Mouse (Mus musculus): ENCODE data around the gene Mast1.

Mast1 gene

DNA sequence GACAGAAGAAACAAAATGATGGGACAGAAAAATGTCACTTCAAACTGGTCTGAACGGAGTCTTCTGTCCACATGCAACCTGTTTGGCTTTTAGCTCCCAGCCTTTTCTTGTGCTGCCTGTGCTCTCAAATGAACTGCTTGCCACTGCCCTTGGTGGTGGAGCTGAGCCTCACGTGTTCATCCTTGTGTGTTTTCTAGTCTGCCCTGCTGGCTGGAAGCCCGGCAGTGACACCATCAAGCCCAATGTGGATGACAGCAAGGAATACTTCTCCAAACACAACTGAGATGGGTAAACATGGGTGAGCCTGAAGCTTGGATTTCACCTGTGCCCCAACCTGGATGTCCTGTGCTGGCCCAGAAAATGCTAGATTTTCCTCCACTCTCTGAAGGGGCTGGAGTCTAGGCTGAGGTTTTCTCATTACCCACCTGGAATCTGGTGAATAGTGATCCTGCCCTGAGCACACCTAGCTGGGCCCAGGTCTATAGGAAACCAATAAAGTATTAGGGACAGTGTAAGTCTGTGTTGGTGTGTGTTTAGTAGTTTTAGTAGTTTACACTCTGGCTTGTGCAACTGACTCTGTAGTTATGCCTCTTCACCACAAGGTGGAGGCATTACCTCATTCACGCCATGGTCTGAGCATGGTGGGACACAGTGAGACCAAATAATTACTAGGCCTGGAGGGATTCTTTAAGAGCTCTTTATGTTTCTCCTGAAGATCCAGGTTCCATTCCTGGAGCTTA is 36.8 kb upstream of the Mast1 start:
- peak; percentile 55 for DNase-seq (ENCODE audit: extremely low read depth, low read depth)

DNA sequence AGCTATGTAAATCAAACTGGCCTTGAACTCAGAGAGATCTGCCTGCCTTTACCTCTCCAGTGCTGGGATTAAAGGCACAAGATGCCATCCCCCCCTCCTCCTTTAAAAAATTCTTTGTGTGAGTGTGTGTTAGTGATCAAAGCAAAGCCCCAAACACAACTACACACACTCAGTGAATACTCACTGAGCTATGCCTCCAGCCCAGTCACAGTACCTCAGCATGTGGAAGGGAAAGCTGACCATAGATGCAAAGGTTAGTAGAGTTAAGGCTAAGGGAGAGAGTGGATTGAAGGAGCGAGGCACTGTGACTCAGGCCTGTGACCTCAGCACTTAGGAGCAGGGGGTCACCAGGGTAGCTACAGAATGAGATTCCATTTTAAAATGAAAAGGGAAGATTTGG is 35.9 kb upstream of the Mast1 start:
- DNase-seq (ENCODE audit: extremely low read depth, low read depth), result no peak

DNA sequence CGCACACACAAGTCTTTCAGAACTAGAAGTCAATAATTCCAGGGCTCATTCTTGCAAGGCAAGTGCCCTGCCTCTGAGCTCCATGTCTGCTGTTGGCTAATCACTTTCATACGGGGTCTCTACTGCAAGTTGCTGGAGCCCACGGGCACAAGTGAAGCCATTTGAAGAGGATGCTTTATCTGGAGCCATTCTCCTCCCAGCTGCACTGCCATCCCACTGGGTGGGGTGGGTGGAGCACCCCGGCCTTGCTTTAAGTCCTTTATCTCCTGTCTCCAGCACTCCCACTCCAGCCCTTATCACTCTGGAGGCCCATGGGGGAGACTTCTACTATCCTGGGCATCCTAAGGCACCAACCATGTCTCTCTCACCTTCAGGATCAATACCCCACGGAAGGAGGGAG is 33.8 kb upstream of the Mast1 start:
- DNase-seq (ENCODE audit: extremely low read depth, low read depth), result peak; percentile 95

- DNase-seq (ENCODE audit: extremely low read depth, low read depth), result no peak
Observed at GRCm38 (mm10) chr8:84970135-84970790, 33.1 kb upstream of the Mast1 start.

DNA sequence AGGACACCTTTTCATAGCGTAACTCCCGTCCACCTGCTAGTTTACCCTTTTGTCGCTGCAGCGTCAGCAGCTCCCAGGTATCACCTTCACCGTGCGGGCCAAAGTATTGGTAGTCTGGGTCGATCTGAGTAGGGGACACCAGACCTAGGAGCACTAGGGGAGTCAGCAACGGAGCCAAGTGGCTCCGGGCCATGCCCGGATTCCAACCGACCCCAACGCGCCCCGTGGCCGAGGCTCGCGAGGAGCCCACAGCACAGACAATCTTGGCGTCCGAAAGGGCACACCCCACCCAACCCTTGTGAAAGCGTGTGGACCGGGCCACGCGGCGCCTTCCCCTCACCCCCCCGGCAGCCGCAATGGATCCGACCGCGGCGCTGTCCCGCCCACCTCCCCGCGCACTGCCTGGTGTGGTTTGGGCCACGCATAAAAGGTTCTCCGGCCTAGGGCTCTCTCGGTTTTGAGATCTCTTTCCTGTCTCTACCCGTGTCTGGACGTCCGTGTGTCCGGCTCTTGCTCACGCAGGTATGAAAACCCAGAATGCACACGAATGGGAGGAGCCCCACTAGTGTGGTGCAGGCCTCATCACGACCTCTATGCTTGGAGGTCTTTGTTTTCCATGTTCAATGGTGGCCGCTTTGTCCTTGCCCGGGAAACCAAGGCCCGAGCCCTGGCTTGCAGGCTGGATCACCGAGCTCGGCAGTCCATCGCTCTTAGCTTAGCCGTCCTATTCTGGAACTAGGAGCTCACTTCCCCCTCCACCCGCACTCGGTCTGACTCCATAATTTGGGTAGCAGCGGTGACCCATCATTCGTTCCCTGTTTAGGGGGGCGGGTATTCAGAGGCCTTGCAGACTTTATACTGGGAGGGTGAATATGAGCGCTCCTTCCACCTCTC is 32.3 kb upstream of the Mast1 start, which contains the start of the genes Gm49661, Prdx2 and Rnaseh2a:
Gm49661 (minus strand) TSS at position 193 of the 894 bp plus-strand sequence.
Prdx2 (plus strand) TSS at position 347 of the 894 bp plus-strand sequence.
Rnaseh2a (minus strand) TSS at position 527 of the 894 bp plus-strand sequence.
- no peak for DNase-seq (ENCODE audit: extremely low read depth, low read depth)

DNA sequence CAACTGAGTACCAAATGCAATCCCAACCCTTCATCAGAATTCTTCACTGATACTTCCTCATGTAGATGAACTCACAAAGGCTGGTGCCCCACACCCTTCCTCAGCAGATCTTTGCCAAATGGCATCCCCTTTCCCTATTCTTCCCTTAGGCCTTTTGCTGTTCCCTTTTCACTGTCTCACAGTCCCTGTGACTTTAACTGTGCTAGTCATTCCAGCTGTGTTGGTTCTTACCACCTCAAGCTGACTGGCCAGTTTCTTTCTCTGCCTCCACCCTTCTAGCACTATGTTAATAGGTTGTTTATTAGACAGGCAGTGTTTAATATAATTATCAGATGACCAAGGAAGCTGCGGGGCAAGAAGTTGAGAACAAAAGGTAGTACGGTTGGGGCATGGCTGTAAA is 31.5 kb upstream of the Mast1 start:
- no peak for DNase-seq (ENCODE audit: extremely low read depth, low read depth)

- DNase-seq (ENCODE audit: extremely low read depth, low read depth), result no peak
Observed at GRCm38 (mm10) chr8:84967532-84968304, 30.6 kb upstream of the Mast1 start.

DNA sequence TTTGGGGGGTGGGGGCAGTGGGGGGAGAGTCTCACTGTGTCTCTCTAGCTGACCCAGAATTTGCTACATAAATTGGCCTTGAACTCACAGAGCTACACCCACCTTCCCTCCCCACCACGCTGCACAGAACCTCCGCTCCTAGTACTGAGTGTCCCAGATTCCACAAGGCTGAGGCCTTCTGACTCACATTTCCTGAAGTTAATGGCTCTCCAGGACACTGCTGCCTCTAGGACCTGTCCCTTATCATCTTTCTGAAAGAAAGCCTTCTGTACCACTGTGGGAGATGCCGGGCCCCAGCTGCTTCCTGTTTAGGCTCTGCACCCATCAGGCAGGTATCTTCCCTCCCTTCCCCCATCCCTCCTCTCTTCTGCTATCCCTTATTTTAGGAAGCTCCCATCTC is 29.4 kb upstream of the Mast1 start:
- no peak for DNase-seq (ENCODE audit: extremely low read depth, low read depth)

GRCm38 (mm10) chr8:84965731-84966291 is 28.7 kb upstream of the Mast1 start:
- DNase-seq (ENCODE audit: extremely low read depth, low read depth), result peak; percentile 96

- DNase-seq (ENCODE audit: extremely low read depth, low read depth), result no peak
Observed at GRCm38 (mm10) chr8:84963952-84964351, 26.8 kb upstream of the Mast1 start.

- no peak for DNase-seq (ENCODE audit: extremely low read depth, low read depth)
Observed at GRCm38 (mm10) chr8:84959811-84960210, 22.7 kb upstream of the Mast1 start.

DNA sequence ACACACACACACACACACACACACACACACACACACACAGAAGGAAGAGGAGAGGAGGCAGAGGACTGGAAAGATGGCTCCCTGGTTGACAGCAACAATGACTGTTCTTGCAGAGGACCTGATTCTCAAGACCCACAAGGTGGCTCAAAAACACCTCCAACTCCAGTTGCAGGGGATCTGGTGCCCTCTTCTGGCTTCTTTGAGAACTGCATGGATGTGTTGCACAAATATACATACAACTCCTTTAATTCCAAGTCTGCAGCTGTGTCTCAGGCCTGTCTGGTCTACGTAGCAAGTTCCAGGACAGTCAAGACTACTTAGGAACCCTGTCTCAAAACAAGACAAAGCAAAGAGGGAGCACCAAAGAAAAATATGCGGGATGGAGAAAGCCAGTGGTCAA is 19.6 kb upstream of the Mast1 start:
- DNase-seq (ENCODE audit: extremely low read depth, low read depth), result no peak

DNA sequence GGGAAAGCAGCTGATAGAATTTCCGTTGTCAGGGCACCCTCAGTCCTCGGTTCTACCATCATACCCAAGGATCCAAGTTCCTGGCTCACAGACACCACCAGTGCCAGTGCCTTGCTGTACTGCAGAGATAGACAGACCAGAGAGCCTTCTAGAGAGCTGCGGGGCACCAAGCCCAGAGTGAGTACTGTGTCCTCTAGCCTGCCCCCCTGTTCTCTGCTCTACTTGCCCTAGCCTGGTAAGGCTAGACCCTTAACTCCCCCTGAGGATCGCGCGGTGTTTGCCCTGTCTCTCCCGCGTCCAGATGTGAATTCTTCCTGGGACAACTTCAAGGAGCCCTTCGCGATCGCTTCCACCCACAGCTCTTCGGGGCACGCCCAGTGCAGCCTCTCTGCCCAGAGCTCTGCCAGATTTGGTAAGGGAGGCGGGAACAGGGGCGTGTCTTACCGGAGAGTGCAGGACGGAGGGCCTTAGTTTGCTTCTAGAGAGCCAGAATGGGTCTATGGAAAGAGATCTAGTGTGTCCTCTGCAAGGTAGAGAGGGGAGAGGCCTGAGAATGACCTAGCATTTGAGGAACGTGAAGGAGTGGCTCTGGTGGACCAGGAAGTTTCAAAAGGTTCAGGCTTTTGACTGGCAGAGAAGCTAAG is 15.6 kb upstream of the Mast1 start:
- no peak for DNase-seq (ENCODE audit: extremely low read depth, low read depth)

DNA sequence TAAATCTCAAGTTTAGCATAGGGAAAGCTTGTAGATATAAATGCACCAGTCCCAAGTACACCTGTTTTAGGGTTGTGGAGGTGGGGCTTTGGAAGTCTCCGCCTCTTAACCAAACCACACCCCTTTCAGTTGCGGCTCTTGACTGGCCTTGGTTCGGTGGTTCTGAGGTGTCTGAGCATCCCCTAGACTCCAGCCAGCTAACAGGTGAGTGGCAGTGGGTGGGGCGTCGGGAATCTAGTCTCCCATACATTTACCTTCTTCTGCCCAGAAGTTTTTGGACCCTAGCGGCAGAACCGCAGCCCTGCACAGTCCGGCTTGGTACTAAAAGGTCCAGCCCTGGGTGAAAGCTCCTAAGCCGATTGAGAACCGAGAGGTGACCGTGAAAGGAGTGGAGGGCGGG is 12.6 kb upstream of the Mast1 start:
- no peak for DNase-seq (ENCODE audit: extremely low read depth, low read depth)

- no peak for DNase-seq (ENCODE audit: extremely low read depth, low read depth)
Observed at GRCm38 (mm10) chr8:84947241-84947545, 10.0 kb upstream of the Mast1 start.

- no peak for DNase-seq (ENCODE audit: extremely low read depth, low read depth)
Observed at GRCm38 (mm10) chr8:84946528-84947240, 9.5 kb upstream of the Mast1 start, which contains the start of gene Rtbdn. Gene Rtbdn, plus strand, starts transcription at chr8:84946991.

- DNase-seq (ENCODE audit: extremely low read depth, low read depth), result no peak
Observed at GRCm38 (mm10) chr8:84945633-84946527, 8.7 kb upstream of the Mast1 start.

DNA sequence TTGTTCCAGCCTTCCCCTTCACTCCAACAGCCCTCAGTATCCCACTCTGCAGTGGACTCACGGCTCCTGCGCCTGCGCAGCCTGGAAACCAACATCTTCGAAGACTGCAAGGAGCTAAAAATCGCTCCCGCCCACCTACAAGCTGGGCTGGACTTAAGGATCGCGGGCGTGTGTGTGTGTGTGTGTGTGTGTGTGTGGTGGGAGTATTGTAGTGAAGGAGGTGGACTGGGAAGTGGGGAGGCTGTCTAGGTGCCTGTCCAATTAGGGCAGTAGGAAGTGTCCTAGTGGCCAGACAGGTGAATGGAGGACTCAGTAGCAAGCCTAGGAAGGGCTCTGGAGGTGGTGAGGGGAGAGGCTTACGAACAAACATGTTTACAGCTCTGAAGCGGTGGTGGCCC is 8.1 kb upstream of the Mast1 start:
- DNase-seq (ENCODE audit: extremely low read depth, low read depth), result no peak

Data from MEL-GATA-1-ER (cell line).